Mouse (Mus musculus): ENCODE results near the gene Slc25a27. TPM values are rescaled to one million over a fixed set of nuclear protein-coding genes. Genes with fewer than 3 reads are reported as not detected.

Slc25a27 gene
- polyA plus RNA-seq (2014; fragmentation: Nextera tagmentation; extraction: Ambion mirVana): 15.0 and 16.0 TPM in 2 replicates

GRCm38 (mm10) chr17:43666576-43667289 lies at the start of gene Slc25a27:
TSS of gene Slc25a27 (minus strand) at chr17:43667214.
- under 1% methylated on average over 41 of the region's 41 CpGs for WGBS
- no peak for TF ChIP-seq CTCF (IDR thresholded peaks at IDR 0.05; ENCODE audit: low read depth)
- DNase-seq: peak; percentile 96
- no peaks in the 10 kb centered on the region for H3K36me3 ChIP-seq (ENCODE audit: insufficient read depth)
- H3K4me1 ChIP-seq (ENCODE audit: insufficient read depth): peaks cover 6% of the 10 kb centered on the region; the same call in 1 of the 2 replicates
- peak within 1 kb of the TSS; percentile 77 for H3K4me3 ChIP-seq (ENCODE audit: low read depth, low read length)
- peak within 1 kb of the TSS; percentile 73 for H3K9ac ChIP-seq
- no peaks in the 10 kb centered on the region for H3K9me3 ChIP-seq (ENCODE audit: low read depth, low read length)
- peak within 1 kb of the TSS; percentile 85 for H3K4me2 ChIP-seq
- peak within 1 kb of the TSS; percentile 61 for H3K27ac ChIP-seq (ENCODE audit: low read depth)
- ATAC-seq (ENCODE audit: insufficient read depth): peak; percentile 99
- H3K27me3 ChIP-seq (ENCODE audit: insufficient read depth, low read length): no peaks in the 10 kb centered on the region

GRCm38 (mm10) chr17:43716601-43717000 lies 49.6 kb upstream of the Slc25a27 start:
- 76% methylated on average over 7 of the region's 7 CpGs for WGBS
- H3K27me3 ChIP-seq (ENCODE audit: insufficient read depth, low read length): no peaks in the 10 kb centered on the region
- no peak overlapping the region for H3K4me2 ChIP-seq
- no peak overlapping the region for H3K27ac ChIP-seq (ENCODE audit: low read depth)
- H3K36me3 ChIP-seq (ENCODE audit: insufficient read depth): no peaks in the 10 kb centered on the region
- no peak for TF ChIP-seq CTCF (IDR thresholded peaks at IDR 0.05; ENCODE audit: low read depth)
- H3K4me1 ChIP-seq (ENCODE audit: insufficient read depth): no peaks in the 10 kb centered on the region
- DNase-seq (no peak), ATAC-seq (ENCODE audit: insufficient read depth) (no peak)
- H3K9me3 ChIP-seq (ENCODE audit: low read depth, low read length): no peaks in the 10 kb centered on the region
- no peak overlapping the region for H3K4me3 ChIP-seq (ENCODE audit: low read depth, low read length)
- no peak overlapping the region for H3K9ac ChIP-seq

GRCm38 (mm10) chr17:43714191-43714590 lies 47.2 kb upstream of the Slc25a27 start:
- 50% methylated on average over 3 of the region's 3 CpGs for WGBS
- Histone ChIP-seq H3K4me3 (ENCODE audit: low read depth, low read length) (no peak overlapping the region), H3K9ac (no peak overlapping the region), H3K36me3 (ENCODE audit: insufficient read depth) (no peaks in the 10 kb centered on the region), H3K27me3 (ENCODE audit: insufficient read depth, low read length) (no peaks in the 10 kb centered on the region), H3K4me2 (no peak overlapping the region), H3K9me3 (ENCODE audit: low read depth, low read length) (no peaks in the 10 kb centered on the region), H3K4me1 (ENCODE audit: insufficient read depth) (no peaks in the 10 kb centered on the region), H3K27ac (ENCODE audit: low read depth) (0 out of 2 replicates have a peak overlapping the region, but pooled peaks have one; percentile 50)
- no peak for TF ChIP-seq CTCF (IDR thresholded peaks at IDR 0.05; ENCODE audit: low read depth)
- DNase-seq (no peak), ATAC-seq (ENCODE audit: insufficient read depth) (no peak)

- ATAC-seq (ENCODE audit: insufficient read depth) (no peak), DNase-seq (no peak)
- Histone ChIP-seq H3K9ac (no peak overlapping the region), H3K27ac (ENCODE audit: low read depth) (no peak overlapping the region), H3K27me3 (ENCODE audit: insufficient read depth, low read length) (no peaks in the 10 kb centered on the region), H3K9me3 (ENCODE audit: low read depth, low read length) (no peaks in the 10 kb centered on the region), H3K4me3 (ENCODE audit: low read depth, low read length) (no peak overlapping the region), H3K36me3 (ENCODE audit: insufficient read depth) (no peaks in the 10 kb centered on the region), H3K4me1 (ENCODE audit: insufficient read depth) (no peaks in the 10 kb centered on the region), H3K4me2 (no peak overlapping the region)
- no peak for TF ChIP-seq CTCF (IDR thresholded peaks at IDR 0.05; ENCODE audit: low read depth)
- WGBS: 75% methylated on average over 7 of the region's 7 CpGs
Observed at GRCm38 (mm10) chr17:43711557-43712352, 44.7 kb upstream of the Slc25a27 start.

- Histone ChIP-seq H3K27ac (ENCODE audit: low read depth) (no peak overlapping the region), H3K4me2 (no peak overlapping the region), H3K9ac (no peak overlapping the region), H3K4me3 (ENCODE audit: low read depth, low read length) (no peak overlapping the region), H3K27me3 (ENCODE audit: insufficient read depth, low read length) (no peaks in the 10 kb centered on the region), H3K9me3 (ENCODE audit: low read depth, low read length) (no peaks in the 10 kb centered on the region), H3K36me3 (ENCODE audit: insufficient read depth) (no peaks in the 10 kb centered on the region), H3K4me1 (ENCODE audit: insufficient read depth) (no peaks in the 10 kb centered on the region)
- TF ChIP-seq CTCF (IDR thresholded peaks at IDR 0.05; ENCODE audit: low read depth): peak; percentile 29; the same call in 1 of the 2 replicates
- DNase-seq (peak; percentile 44), ATAC-seq (ENCODE audit: insufficient read depth) (no peak)
- WGBS: 67% methylated on average over 3 of the region's 3 CpGs
Observed at GRCm38 (mm10) chr17:43707254-43707653, 40.2 kb upstream of the Slc25a27 start.

- H3K9ac ChIP-seq: no peak overlapping the region
- no peak overlapping the region for H3K4me2 ChIP-seq
- 89% methylated on average over 3 of the region's 3 CpGs for WGBS
- H3K9me3 ChIP-seq (ENCODE audit: low read depth, low read length): no peaks in the 10 kb centered on the region
- no peaks in the 10 kb centered on the region for H3K4me1 ChIP-seq (ENCODE audit: insufficient read depth)
- no peaks in the 10 kb centered on the region for H3K27me3 ChIP-seq (ENCODE audit: insufficient read depth, low read length)
- H3K36me3 ChIP-seq (ENCODE audit: insufficient read depth): no peaks in the 10 kb centered on the region
- H3K4me3 ChIP-seq (ENCODE audit: low read depth, low read length): no peak overlapping the region
- no peak overlapping the region for H3K27ac ChIP-seq (ENCODE audit: low read depth)
- DNase-seq (no peak), ATAC-seq (ENCODE audit: insufficient read depth) (no peak)
- TF ChIP-seq CTCF (IDR thresholded peaks at IDR 0.05; ENCODE audit: low read depth): no peak
Observed at GRCm38 (mm10) chr17:43706749-43707148, 39.7 kb upstream of the Slc25a27 start.
